ENCODE assay signal across 10 mouse cellular contexts in the genomic region with DNA sequence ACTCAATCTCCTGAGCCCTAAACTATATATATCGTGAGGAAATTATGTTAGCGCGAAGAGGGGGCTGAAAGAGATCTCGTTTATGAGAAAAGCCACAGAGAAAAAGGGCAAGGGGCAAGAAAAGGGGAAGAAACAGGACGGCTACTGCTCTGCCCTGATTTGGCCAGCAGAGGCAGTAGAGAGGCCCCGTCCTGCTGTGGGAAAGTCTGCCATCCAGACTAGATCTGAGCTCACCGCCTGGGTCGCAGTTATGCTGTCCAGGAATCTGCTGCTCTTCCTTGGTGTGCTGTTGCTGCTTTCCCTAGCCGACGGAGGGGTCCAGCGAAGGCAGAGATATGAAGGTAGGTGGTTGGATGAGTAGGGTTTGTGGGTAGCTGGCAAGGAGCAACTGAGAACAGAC. TPM values are rescaled to one million over a fixed set of nuclear protein-coding genes. Genes with fewer than 3 reads are reported as not detected.
DNase-seq lines count a peak whose midpoint lies in the region; ATAC-seq and TF ChIP-seq lines count a peak whose summit lies in the region.
"Had no signal": no experiment of that assay in that cellular context is flagged by ENCODE, and none has a peak within 500 bp of the region (broad histone marks: within the 10 kb centered on the region; RNA-seq: fewer than 3 reads in every experiment).

A gene (plus strand): TSS at position 189 of the 400 bp plus-strand sequence.

- H3K4me3 ChIP-seq in kidney, embryonic 14.5 days (ENCODE audit: low read length), result no peak within 1 kb of the TSS
- peak within 1 kb of the TSS in 1 of 2 experiments; percentile 48; a peak in 2 of 4 replicates for H3K4me3 ChIP-seq in ES-E14 (ENCODE audit: insufficient read depth in 1 of 2, low read depth in 1 of 2, low read length in 2 of 2, poor library complexity in 1 of 2, severe bottlenecking in 1 of 2)
- no peak within 1 kb of the TSS for H3K4me3 ChIP-seq in liver, embryonic 13.5 days (replicated peaks)
- H3K4me3 ChIP-seq: erythroblast, embryonic 14.5 days had no signal

- H3K36me3 ChIP-seq in kidney, embryonic 14.5 days (ENCODE audit: control insufficient read depth, insufficient read depth, low read length), result no peaks in the 10 kb centered on the region
- no peaks in the 10 kb centered on the region for H3K36me3 ChIP-seq in ES-E14 (ENCODE audit: control insufficient read depth, insufficient read depth, low read length, poor library complexity, severe bottlenecking)
- no peaks in the 10 kb centered on the region for H3K36me3 ChIP-seq in liver, embryonic 13.5 days

- no peaks in the 10 kb centered on the region for H3K9me3 ChIP-seq in kidney, embryonic 14.5 days (ENCODE audit: control insufficient read depth, low read length)
- H3K9me3 ChIP-seq in ES-E14 (ENCODE audit: control insufficient read depth, insufficient read depth, low read depth, low read length), result no peaks in the 10 kb centered on the region
- H3K9me3 ChIP-seq in liver, embryonic 13.5 days (replicated peaks), result no peaks in the 10 kb centered on the region

- no peaks in the 10 kb centered on the region; the same call in 1 of the 2 replicates for H3K27me3 ChIP-seq in kidney, embryonic 14.5 days (ENCODE audit: control insufficient read depth, insufficient read depth, low read length)
- no peaks in the 10 kb centered on the region for H3K27me3 ChIP-seq in liver, embryonic 13.5 days

- H3K4me1 ChIP-seq in kidney, embryonic 14.5 days (ENCODE audit: control insufficient read depth, insufficient read depth, low read length), result no peaks in the 10 kb centered on the region
- no peaks in the 10 kb centered on the region for H3K4me1 ChIP-seq in ES-E14 (ENCODE audit: control insufficient read depth in 2 of 2, insufficient read depth in 2 of 2, low read length in 2 of 2, poor library complexity in 1 of 2)
- H3K4me1 ChIP-seq in liver, embryonic 13.5 days (replicated peaks), result no peaks in the 10 kb centered on the region

- DNase-seq in kidney, adult 11 months, result peak; percentile 13
- peak; percentile 48 for DNase-seq in ES-E14 (ENCODE audit: low read depth, low spot score)
- DNase-seq in adrenal gland, postnatal 25 days, result peak; percentile 44
- DNase-seq in liver, embryonic 13.5 days, result peak; percentile 3
- DNase-seq in retina, postnatal 1 day, result peak; percentile 65

- no peak within 1 kb of the TSS for H3K9ac ChIP-seq in kidney, embryonic 14.5 days (ENCODE audit: low read depth, low read length)
- H3K9ac ChIP-seq in ES-E14 (ENCODE audit: insufficient read depth, low read depth, low read length, poor library complexity, severe bottlenecking), result no peak within 1 kb of the TSS
- no peak within 1 kb of the TSS for H3K9ac ChIP-seq in liver, embryonic 13.5 days

- in situ Hi-C loops in ES-E14 (cut with MboI; ENCODE audit: low sequenced_read_pairs in 2 of 2, unreplicated experiment in 2 of 2), result no loop called here

- no peak within 1 kb of the TSS for H3K4me2 ChIP-seq in kidney, embryonic 14.5 days (replicated peaks; ENCODE audit: low read depth, low read length)
- no peak within 1 kb of the TSS for H3K4me2 ChIP-seq in liver, embryonic 13.5 days

- ATAC-seq in kidney, embryonic 14.5 days (ENCODE audit: low FRiP score, low TSS enrichment), result no peak
- peak; percentile 76; the same call in 1 of the 2 replicates for ATAC-seq in erythroblast, adult 5-6 weeks (replicated peaks; ENCODE audit: low FRiP score, poor library complexity, severe bottlenecking)
- no peak for ATAC-seq in liver, embryonic 13.5 days (ENCODE audit: low read depth)
- no peak for ATAC-seq in inflammation-experienced regulatory T-cells, adult 6 months

- 16% methylated on average over 11 of the region's 11 CpGs for WGBS in kidney, embryonic 14.5 days
- 14% methylated on average over 11 of the region's 11 CpGs for WGBS in liver, embryonic 13.5 days (ENCODE audit: insufficient replicate concordance)

- H3K27ac ChIP-seq in kidney, embryonic 14.5 days (ENCODE audit: low read depth, low read length), result no peak within 1 kb of the TSS
- H3K27ac ChIP-seq in ES-E14 (ENCODE audit: insufficient read depth, low read depth, low read length, poor library complexity, severe bottlenecking), result no peak within 1 kb of the TSS
- no peak within 1 kb of the TSS for H3K27ac ChIP-seq in liver, embryonic 13.5 days

TF ChIP-seq in ES-E14, 5 proteins besides CTCF, POLR2A, EP300 and RAD21:
- TF ChIP-seq MAFK (IDR thresholded peaks at IDR 0.05; ENCODE audit: insufficient read depth, low read depth, low read length) (no peak), CHD2 (IDR thresholded peaks at IDR 0.05; ENCODE audit: low read depth, low read length) (no peak), ZNF384 (IDR thresholded peaks at IDR 0.05; ENCODE audit: low read depth, low read length) (no peak)

RNA-seq across cellular contexts. Expression of the gene that starts here (rescaled TPM):
- not detected in 2 replicates for polyA plus RNA-seq in kidney, embryonic 14.5 days (2014; fragmentation: Nextera tagmentation; extraction: Ambion mirVana)
- total RNA-seq in ES-E14 (2012; rRNA removed), result 0.98 and 3.1 TPM in 2 replicates
- not detected in 2 replicates for total RNA-seq in adrenal gland, postnatal 25 days (2021)
- total RNA-seq in erythroblast, adult 5-6 weeks (2015; ENCODE audit: low replicate concordance), result not detected in 2 replicates
- total RNA-seq in erythroblast, adult 5-6 weeks (2017; ENCODE audit: low replicate concordance), result not detected in 2 replicates
- not detected in 2 replicates for polyA plus RNA-seq in liver, embryonic 13.5 days (2015; fragmentation: Nextera tagmentation; extraction: Ambion mirVana)
- polyA plus RNA-seq in inflammation-experienced regulatory T-cells, adult 6 months (2017; shearing (Covaris generic)), result not detected
- polyA plus RNA-seq: erythroblast, embryonic 14.5 days; liver, embryonic 16.5 days had no signal

Comparison
In these comparisons a context has a peak if more than half of its experiments do, and no peak if none do; other contexts are left out.
1. Peak in DNase-seq in adrenal gland, postnatal 25 days; RNA of the gene not detected or under 1 TPM.
2. Peak in ATAC-seq in erythroblast, adult 5-6 weeks; RNA of the gene not detected or under 1 TPM.
3. Peak in DNase-seq in liver, embryonic 13.5 days; RNA of the gene not detected or under 1 TPM.
4. DNase-seq: peak in every context shown above with its lines; median percentile 65 in retina, postnatal 1 day; 48 in ES-E14; 44 in adrenal gland, postnatal 25 days; 13 in kidney, adult 11 months; 3 in liver, embryonic 13.5 days.